Mouse (Mus musculus) c-Kit-positive CD71-positive TER-119-positive erythroid progenitor cells, embryonic 14.5 days (primary cell): ENCODE data around the gene Dapl1.
A peak's percentile ranks its signal among the peaks of the same experiment; 100 is the strongest.

Source experiments
- DNase-seq: peaks from one replicate; pipeline ENCODE4 v3.0.0-alpha.2; 2013; ENCODE audit warnings: low spot score

Dapl1 gene

DNA sequence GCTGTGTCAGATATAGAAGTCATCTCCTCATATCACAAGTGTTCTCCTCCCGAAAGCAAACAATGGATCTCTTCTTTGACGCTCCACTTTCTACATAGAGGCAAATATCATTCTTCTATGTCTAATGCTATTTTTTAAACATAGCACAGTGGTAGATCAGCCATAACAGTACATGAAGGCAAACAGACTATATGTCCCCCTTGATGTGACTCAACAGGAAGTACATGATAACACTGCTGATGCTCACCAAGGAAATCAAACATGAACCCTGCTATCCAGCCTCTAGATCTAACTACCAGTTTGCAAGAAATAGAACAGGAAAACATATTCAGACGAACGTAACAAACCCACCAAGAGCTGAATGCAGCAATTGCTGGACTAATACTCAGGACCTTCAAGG is 10.1 kb upstream of the Dapl1 start:
- DNase-seq, result no peak

GRCm38 (mm10) chr2:59485080-59485479 is 627 bp downstream of the Dapl1 start:
- DNase-seq, result no peak

DNA sequence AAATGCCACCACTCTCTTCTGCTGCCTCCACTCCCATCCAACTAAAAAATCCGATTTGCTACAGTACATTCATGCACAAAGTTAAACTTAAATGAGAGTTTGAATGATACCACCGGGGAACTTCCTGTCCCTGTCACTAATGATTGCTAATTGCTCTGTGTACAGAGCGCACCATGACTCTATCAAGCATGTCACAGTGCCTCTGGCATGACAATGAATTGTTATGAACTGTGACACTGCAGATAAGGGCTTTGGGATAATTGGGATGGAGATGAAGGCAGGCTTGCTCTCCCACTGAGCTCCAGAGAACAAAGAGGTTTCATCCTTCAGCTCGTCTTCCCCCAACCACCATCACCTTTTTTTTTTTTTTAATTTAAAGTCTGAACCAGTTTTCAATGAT is 1.2 kb downstream of the Dapl1 start:
- no peak for DNase-seq

DNA sequence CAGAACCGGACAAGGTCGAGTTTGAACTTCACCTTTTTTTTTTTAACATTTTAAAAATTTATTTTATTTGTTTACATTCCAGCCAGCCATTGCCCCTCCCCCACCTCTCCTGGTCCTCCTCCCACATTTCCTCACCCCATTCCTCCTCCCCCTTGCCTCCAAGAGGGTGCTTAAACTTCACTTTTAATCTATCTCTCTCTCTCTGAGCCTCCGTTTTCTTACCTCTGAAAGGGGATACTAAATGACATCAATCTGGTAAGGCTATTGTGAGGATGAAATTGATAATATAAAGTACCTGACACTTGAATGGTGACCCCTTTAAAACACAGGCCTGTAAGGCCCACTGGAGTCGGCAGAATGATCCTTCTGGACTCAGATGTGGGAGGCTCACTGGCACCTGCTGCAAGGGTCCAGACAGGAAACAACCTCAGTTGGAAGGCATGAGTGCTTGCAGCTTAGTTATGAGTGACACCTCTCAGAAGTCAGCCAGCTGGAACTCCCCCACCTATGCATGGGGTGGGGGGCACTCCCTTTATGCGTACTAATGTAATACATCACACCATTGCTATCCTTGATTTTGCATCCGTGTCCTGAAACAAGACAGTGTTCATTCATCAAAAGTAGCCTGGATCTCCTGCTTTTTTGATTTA is 1.9 kb downstream of the Dapl1 start:
- no peak for DNase-seq

- no peak for DNase-seq
These were observed 3.8 kb downstream of the Dapl1 start for GRCm38 (mm10) chr2:59488235-59488634.

DNA sequence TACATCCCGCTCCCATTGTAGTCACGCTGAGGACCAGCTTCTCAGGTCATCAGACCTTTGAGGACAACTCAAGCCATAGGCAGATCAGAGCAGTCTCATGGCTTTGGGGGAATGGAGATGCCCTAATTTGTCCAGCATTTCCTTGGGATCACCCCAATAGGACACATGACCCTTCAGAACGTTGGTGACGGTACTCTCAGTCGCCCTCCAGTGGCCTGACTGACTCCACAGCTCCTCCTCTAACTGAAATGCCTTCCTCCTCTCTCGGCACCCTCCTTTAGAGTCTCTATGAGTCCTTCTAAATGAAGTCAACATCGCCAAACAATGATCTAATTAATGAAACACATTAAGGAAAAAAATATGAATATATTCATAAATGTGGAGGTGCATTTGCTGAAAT is 5.9 kb downstream of the Dapl1 start:
- no peak for DNase-seq

GRCm38 (mm10) chr2:59493445-59494085 is 9.1 kb downstream of the Dapl1 start:
- DNase-seq, result no peak

GRCm38 (mm10) chr2:59499146-59499545 is 14.7 kb downstream of the Dapl1 start:
- DNase-seq, result no peak

DNA sequence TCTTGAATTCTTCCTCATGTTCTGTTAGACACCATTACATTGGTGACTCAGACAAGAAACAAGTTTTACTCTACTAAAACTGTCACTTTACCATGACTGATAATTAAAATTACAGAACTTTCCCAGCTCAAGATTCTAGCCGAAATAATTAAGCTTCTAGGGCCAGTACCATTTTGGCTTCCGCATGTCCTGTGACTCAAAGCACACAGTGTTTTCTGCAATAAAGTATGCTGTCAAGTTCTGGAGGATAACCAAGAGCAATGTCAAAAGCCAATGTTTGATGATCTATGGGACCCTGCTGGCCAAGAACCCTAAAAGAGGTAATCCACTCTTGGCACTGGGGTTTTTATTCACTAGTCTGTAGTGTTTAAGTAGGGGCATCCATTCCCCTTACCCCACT is 15.3 kb downstream of the Dapl1 start:
- no peak for DNase-seq

GRCm38 (mm10) chr2:59509061-59509460 is 24.6 kb downstream of the Dapl1 start:
- DNase-seq, result no peak

DNA sequence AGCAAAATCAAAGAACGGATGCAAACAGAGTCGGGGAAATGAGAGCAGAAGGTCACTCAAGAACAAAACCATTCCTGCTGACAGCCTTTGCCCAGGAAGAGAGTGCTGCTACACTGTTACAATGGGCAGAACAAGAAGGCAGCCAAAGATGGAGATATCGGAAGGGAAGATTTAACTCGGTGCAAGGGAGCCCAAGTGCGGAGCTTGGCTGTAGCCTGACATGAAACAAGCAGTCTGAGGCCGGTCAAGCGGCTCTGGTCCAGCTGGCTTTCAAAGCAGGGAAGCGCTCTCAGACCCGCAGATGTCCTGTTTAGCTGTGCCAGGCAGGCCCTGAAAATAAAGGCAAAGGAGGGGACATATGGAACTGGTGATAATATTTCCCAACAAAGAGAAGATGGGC is 26.0 kb downstream of the Dapl1 start:
- no peak for DNase-seq

DNA sequence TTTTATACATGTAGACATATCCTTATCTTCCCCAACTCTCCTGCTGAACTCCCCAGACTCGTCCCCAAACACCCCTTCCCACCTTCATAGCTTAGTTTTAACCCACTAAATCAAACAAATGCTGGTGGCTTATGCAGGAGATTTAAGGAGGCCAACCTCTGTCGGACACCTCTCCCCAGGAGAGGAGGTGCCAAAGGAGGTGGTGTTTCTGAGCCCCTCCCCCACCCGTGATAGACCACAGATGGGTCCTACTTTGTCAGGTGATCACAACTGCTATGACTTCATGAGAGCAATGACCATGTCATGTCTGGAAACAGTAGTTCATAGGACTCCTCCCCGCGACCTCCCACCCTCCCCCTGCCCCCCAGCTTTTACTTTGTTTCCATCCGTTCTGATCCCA is 26.4 kb downstream of the Dapl1 start:
- no peak for DNase-seq

- DNase-seq, result no peak
These were observed 36.2 kb downstream of the Dapl1 start for GRCm38 (mm10) chr2:59520663-59521062.

DNA sequence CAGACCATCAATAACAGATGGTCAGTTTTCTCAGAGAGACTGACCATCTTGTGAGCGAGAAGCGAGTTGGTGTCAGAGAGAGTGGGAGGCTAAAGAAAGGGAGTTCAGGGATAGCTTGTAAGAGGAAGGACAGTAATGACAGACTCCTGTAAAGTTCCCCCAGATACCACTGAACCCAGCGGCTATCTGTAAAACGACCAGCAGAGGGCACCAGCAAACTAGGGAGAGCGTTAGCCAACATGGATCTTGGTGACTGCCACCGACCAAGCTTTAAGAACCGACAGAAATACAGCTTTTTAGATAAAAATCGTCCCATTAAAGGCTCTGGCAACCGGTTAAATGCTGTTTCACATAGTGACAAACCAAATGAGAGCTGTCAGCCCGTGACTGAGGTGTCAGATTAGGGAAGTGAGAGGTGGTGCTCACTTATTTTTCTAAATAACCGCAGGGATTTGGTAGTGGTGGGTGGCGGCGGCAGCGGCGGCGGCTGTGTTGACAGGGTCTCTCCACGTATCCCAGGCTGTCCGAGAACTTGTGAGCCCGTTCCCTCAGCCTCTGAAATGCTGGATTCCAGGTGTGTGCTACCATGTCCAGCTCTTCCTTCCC is 37.7 kb downstream of the Dapl1 start:
- DNase-seq, result peak; percentile 51

- no peak for DNase-seq
These were observed 39.1 kb downstream of the Dapl1 start for GRCm38 (mm10) chr2:59523526-59523925.

GRCm38 (mm10) chr2:59526893-59527292 is 42.4 kb downstream of the Dapl1 start:
- DNase-seq, result no peak

- DNase-seq, result no peak
These were observed 45.2 kb downstream of the Dapl1 start for GRCm38 (mm10) chr2:59529574-59530080.

GRCm38 (mm10) chr2:59530811-59531210 is 46.4 kb downstream of the Dapl1 start:
- DNase-seq, result no peak

DNA sequence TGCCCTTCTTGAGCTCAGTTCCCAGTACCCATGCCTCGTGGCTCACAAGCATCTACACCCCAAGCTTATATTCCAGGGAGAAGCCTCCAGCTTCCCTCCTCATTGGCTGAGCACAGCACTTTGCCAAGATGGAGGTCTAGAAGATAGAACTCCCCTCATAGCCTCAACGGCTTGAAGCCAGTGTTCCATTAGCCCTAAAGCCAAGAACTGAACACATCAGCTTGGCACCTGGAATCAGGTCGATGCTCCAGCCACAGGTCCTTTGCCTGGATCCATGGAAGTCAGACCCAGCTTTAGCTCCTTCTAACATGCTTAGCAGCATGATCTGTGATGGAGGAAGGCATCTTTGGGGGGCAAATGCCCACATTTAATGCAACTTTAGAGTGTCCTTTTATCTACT is 48.5 kb downstream of the Dapl1 start:
- no peak for DNase-seq

- no peak for DNase-seq
These were observed 49.1 kb downstream of the Dapl1 start for GRCm38 (mm10) chr2:59533504-59533903.

- DNase-seq, result no peak
These were observed 49.7 kb downstream of the Dapl1 start for GRCm38 (mm10) chr2:59533971-59534748.

DNA sequence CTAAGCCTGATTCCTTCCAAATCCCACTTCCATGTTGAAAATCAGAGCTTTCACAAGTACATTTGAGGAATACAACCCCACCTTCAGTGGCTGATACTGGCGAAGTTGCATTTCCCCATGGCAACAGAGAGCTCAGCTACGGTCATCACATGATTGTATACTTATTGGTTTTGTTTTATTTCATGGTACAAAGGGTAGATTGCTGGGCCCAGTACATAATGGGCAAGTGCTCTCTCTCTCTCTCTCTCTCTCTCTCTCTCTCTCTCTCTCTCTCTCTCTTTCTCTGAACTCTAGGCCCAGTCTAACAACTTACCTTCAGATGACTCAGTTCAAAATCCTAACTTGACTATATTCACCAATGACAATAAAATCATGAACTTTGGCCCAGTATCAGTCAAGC is 52.5 kb downstream of the Dapl1 start:
- no peak for DNase-seq

DNA sequence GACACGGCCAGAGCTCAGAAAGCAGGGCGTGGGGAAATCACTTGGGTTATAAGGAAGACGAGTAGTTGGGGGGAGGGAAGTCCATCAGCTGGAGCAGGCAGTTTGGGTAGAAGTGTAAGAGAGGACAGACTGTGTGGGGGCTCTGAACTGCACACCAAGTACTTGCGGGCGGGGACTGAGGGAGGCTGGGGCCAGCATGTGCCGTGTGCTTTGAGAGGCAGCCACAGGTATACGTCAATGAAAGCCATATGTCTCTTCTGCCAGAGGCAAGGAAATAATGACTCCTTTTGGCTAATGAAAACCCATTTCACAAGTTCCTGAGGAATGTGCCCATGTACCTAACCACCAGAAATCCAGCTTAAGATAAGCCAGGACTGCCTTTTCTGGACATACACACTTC is 53.6 kb downstream of the Dapl1 start:
- DNase-seq, result no peak
